Mouse (Mus musculus) neural tube, embryonic 14.5 days (tissue): Measurements from ENCODE around the gene Dmc1. TPM values are rescaled to one million over a fixed set of nuclear protein-coding genes. Genes with fewer than 3 reads are reported as not detected.

ENCODE experiments used
- ATAC-seq: fragments of 200-750 bp; cut with Nextera tagmentation; 2 replicates; pipeline ENCODE4 v1.8.0; 2017; ENCODE audit warnings: low read depth, mild to moderate bottlenecking, moderate TSS enrichment, moderate library complexity
- H3K27ac ChIP-seq: fragments of 300-500 bp; sonication (generic); 2 replicates; pipeline ENCODE4 v1.5.1; 2014; ENCODE audit warnings: low read depth, mild to moderate bottlenecking, control low read depth, low read length, moderate library complexity, mixed read lengths
- H3K27me3 ChIP-seq: fragments of 300-500 bp; sonication (generic); 2 replicates; pipeline ENCODE4 v1.6.1; 2014; ENCODE audit warnings: low read length; ENCODE audit not compliant: control insufficient read depth, insufficient read depth
- H3K36me3 ChIP-seq: fragments of 300-500 bp; sonication (generic); 2 replicates; pipeline ENCODE4 v1.6.1; 2014; ENCODE audit warnings: low read length, mixed read lengths; ENCODE audit not compliant: control insufficient read depth, insufficient read depth
- H3K4me1 ChIP-seq: fragments of 300-500 bp; sonication (generic); 2 replicates; pipeline ENCODE4 v1.6.1; 2014; ENCODE audit warnings: low read length; ENCODE audit not compliant: control insufficient read depth, insufficient read depth
- H3K4me2 ChIP-seq: fragments of 300-500 bp; sonication (generic); 2 replicates; pipeline ENCODE4 v1.6.1; 2014; ENCODE audit warnings: mild to moderate bottlenecking, low read depth, low read length, control low read depth
- H3K4me3 ChIP-seq: fragments of 300-500 bp; sonication (generic); 2 replicates; pipeline ENCODE4 v1.5.1; 2014; ENCODE audit warnings: low read depth, low read length, control low read depth, mixed read lengths
- H3K9ac ChIP-seq: fragments of 300-500 bp; sonication (generic); replicated peaks from 2 replicates; pipeline ENCODE4 v1.6.1; 2014; ENCODE audit warnings: low read depth, mild to moderate bottlenecking, control low read depth, low read length, mixed read lengths
- H3K9me3 ChIP-seq: fragments of 300-500 bp; sonication (generic); 2 replicates; pipeline ENCODE4 v1.6.1; 2016; ENCODE audit warnings: low read length; ENCODE audit not compliant: control insufficient read depth
- WGBS: fragments of 180-500 bp; shearing (Covaris S2); extraction: QIAGEN DNeasy Blood & Tissue Kit; methylation state at CpG from one replicate; pipeline ENCODE4 v1.1.7; 2014; 5-methylcytosine and 5-hydroxymethylcytosine counted together
- polyA plus RNA-seq: library from polyadenylated mRNA; unstranded; fragments of >200 nt; fragmentation: Nextera tagmentation; extraction: Ambion mirVana; gene quantifications from 2 replicates; pipeline ENCODE4 v1.2.1, GENCODE M21; 2014

Gene Dmc1
- polyA plus RNA-seq, 1 experiment from 2014 or later = 0.88 TPM

- Histone ChIP-seq H3K27me3 (no peaks in the 10 kb centered on the region), H3K9ac (no peak overlapping the region), H3K27ac (no peak overlapping the region), H3K4me3 (no peak overlapping the region), H3K4me2 (no peak overlapping the region), H3K4me1 (no peaks in the 10 kb centered on the region), H3K9me3 (no peaks in the 10 kb centered on the region), H3K36me3 (peaks cover 51% of the 10 kb centered on the region)
- WGBS = 81% methylated on average over 11 of the region's 11 CpGs
- ATAC-seq = no peak
Observed at GRCm38 (mm10) chr15:79617135-79617534, 12.2 kb upstream of the Dmc1 start.

- Histone ChIP-seq H3K4me1 (no peaks in the 10 kb centered on the region), H3K27ac (no peak overlapping the region), H3K4me2 (no peak overlapping the region), H3K27me3 (no peaks in the 10 kb centered on the region), H3K9ac (no peak overlapping the region), H3K36me3 (peaks cover 51% of the 10 kb centered on the region), H3K9me3 (no peaks in the 10 kb centered on the region), H3K4me3 (no peak overlapping the region)
- ATAC-seq = no peak
- WGBS = 90% methylated on average over 5 of the region's 5 CpGs
Observed at GRCm38 (mm10) chr15:79616729-79617128, 11.8 kb upstream of the Dmc1 start.

DNA sequence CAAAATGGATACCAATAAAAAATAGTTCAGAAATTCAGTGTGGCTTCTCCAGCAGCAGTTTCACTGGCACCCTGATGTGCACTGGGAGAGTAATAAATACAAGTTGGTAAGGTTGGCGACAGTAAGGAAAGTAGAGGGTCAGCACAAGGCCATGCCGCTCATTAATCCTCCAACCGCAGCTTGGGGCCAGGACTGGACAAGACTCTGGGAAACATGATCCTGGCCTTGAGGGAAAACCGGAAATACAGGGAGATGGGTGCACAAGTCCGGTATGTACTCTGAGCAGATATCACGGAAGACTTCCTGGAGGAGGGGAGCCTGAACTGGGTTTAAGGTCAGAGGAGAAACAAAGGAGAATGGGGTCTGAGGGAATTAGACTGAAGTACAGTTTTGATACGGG, 10.6 kb upstream of the Dmc1 start:
- no peaks in the 10 kb centered on the region for H3K9me3 ChIP-seq
- H3K4me2 ChIP-seq = no peak overlapping the region
- no peak overlapping the region for H3K4me3 ChIP-seq
- peaks cover 43% of the 10 kb centered on the region for H3K36me3 ChIP-seq
- H3K9ac ChIP-seq = no peak overlapping the region
- no peaks in the 10 kb centered on the region for H3K27me3 ChIP-seq
- H3K4me1 ChIP-seq = no peaks in the 10 kb centered on the region
- no peak for ATAC-seq
- no peak overlapping the region for H3K27ac ChIP-seq
- 84% methylated on average over 7 of the region's 7 CpGs for WGBS

GRCm38 (mm10) chr15:79609226-79609625, 4.3 kb upstream of the Dmc1 start:
- no peaks in the 10 kb centered on the region for H3K9me3 ChIP-seq
- H3K4me3 ChIP-seq = no peak overlapping the region
- no peak overlapping the region for H3K4me2 ChIP-seq
- no peaks in the 10 kb centered on the region for H3K27me3 ChIP-seq
- no peak overlapping the region for H3K9ac ChIP-seq
- WGBS = 99% methylated on average over 2 of the region's 2 CpGs
- no peak overlapping the region for H3K27ac ChIP-seq
- H3K36me3 ChIP-seq = peaks cover 15% of the 10 kb centered on the region; the same call in 1 of the 2 replicates
- no peak for ATAC-seq
- H3K4me1 ChIP-seq = no peaks in the 10 kb centered on the region

- no peak overlapping the region for H3K4me3 ChIP-seq
- H3K27ac ChIP-seq = no peak overlapping the region
- no peaks in the 10 kb centered on the region for H3K9me3 ChIP-seq
- H3K27me3 ChIP-seq = no peaks in the 10 kb centered on the region
- 82% methylated on average over 7 of the region's 7 CpGs for WGBS
- no peak overlapping the region for H3K9ac ChIP-seq
- H3K4me2 ChIP-seq = no peak overlapping the region
- H3K36me3 ChIP-seq = peaks cover 12% of the 10 kb centered on the region; the same call in 1 of the 2 replicates
- no peak for ATAC-seq
- H3K4me1 ChIP-seq = no peaks in the 10 kb centered on the region
Observed at GRCm38 (mm10) chr15:79608214-79608613, 3.3 kb upstream of the Dmc1 start.

GRCm38 (mm10) chr15:79607757-79608156, 2.8 kb upstream of the Dmc1 start:
- H3K9me3 ChIP-seq = no peaks in the 10 kb centered on the region
- no peak overlapping the region for H3K4me3 ChIP-seq
- no peaks in the 10 kb centered on the region for H3K27me3 ChIP-seq
- H3K27ac ChIP-seq = no peak overlapping the region
- no peak overlapping the region for H3K9ac ChIP-seq
- H3K36me3 ChIP-seq = peaks cover 9% of the 10 kb centered on the region; the same call in 1 of the 2 replicates
- ATAC-seq = no peak
- no peak overlapping the region for H3K4me2 ChIP-seq
- H3K4me1 ChIP-seq = no peaks in the 10 kb centered on the region
- WGBS = 61% methylated on average over 2 of the region's 2 CpGs

GRCm38 (mm10) chr15:79606161-79606560, 1.3 kb upstream of the Dmc1 start:
- H3K9ac ChIP-seq = no peak overlapping the region
- no peak overlapping the region for H3K4me3 ChIP-seq
- H3K36me3 ChIP-seq = no peaks in the 10 kb centered on the region
- 89% methylated on average over 12 of the region's 12 CpGs for WGBS
- H3K4me1 ChIP-seq = no peaks in the 10 kb centered on the region
- H3K27ac ChIP-seq = no peak overlapping the region
- H3K4me2 ChIP-seq = no peak overlapping the region
- ATAC-seq = no peak
- no peaks in the 10 kb centered on the region for H3K9me3 ChIP-seq
- H3K27me3 ChIP-seq = no peaks in the 10 kb centered on the region

- Histone ChIP-seq H3K4me1 (no peaks in the 10 kb centered on the region), H3K9ac (no peak overlapping the region), H3K4me3 (no peak overlapping the region), H3K27ac (no peak overlapping the region), H3K9me3 (no peaks in the 10 kb centered on the region), H3K36me3 (no peaks in the 10 kb centered on the region), H3K27me3 (no peaks in the 10 kb centered on the region), H3K4me2 (no peak overlapping the region)
- WGBS = 84% methylated on average over 2 of the region's 2 CpGs
- no peak for ATAC-seq
Observed at GRCm38 (mm10) chr15:79600176-79600575, 4.7 kb downstream of the Dmc1 start.

DNA sequence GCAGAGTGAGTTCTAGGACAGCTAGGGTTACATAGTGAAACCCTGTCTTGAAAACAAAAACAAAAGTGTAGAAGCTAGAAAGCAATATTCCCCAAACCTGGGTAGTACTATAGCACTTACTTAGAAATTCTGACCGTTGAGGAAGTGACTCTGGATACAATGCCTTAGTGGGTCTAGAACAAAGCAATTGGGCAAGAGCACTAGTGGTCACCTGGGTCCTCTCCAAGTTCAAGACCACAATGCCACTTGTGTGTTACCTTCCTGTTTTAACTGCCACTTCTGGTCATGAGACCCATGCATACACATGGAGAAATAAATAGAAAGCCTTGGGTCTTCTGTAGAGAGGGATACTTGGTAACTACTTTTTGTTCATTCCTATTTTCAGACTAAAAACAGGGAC, 6.2 kb downstream of the Dmc1 start:
- Histone ChIP-seq H3K4me3 (no peak overlapping the region), H3K9me3 (no peaks in the 10 kb centered on the region), H3K4me2 (no peak overlapping the region), H3K4me1 (no peaks in the 10 kb centered on the region), H3K27me3 (no peaks in the 10 kb centered on the region), H3K36me3 (no peaks in the 10 kb centered on the region), H3K9ac (no peak overlapping the region), H3K27ac (no peak overlapping the region)
- WGBS = 88% methylated on average over 1 of the region's 1 CpGs
- no peak for ATAC-seq

DNA sequence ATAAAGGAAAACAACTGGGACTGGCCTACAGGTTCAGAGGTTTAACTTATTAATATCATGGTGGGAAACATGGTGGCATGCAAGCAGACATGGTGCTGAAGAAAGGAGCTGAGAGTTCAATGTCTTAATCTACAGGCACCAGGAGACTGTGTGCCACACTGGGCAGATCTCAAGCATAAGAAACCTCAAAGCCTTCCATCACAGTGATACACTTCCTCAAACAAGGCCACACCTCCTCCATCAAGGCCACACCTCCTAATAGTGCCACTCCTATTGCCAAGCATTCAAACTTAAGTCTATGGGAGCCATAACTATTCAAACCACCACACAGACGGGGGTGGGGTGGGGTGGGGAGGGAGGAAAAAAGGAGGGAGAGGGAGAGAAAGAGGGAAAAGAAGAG, 23.3 kb downstream of the Dmc1 start:
- Histone ChIP-seq H3K9ac (no peak overlapping the region), H3K9me3 (no peaks in the 10 kb centered on the region), H3K36me3 (no peaks in the 10 kb centered on the region), H3K27me3 (no peaks in the 10 kb centered on the region), H3K4me3 (no peak overlapping the region), H3K4me1 (no peaks in the 10 kb centered on the region), H3K27ac (no peak overlapping the region), H3K4me2 (no peak overlapping the region)
- WGBS = 50% methylated on average over 1 of the region's 1 CpGs
- ATAC-seq = no peak
